Mouse (Mus musculus) liver, adult 2 months (tissue): ENCODE results near the gene Tcf7l1.

Experiments
- CTCF ChIP-seq: fragments of 200-500 bp; IDR thresholded peaks from 2 replicates; pipeline ENCODE4 v1.5.1; 2011; ENCODE audit warnings: low read depth, low read length, control low read depth
- POLR2A ChIP-seq: fragments of 200-500 bp; IDR thresholded peaks from 2 replicates; pipeline ENCODE4 v1.6.1; 2011; ENCODE audit warnings: low read length, control low read depth; ENCODE audit not compliant: insufficient read depth; ENCODE audit errors: extremely low read depth

GRCm38 (mm10) chr6:72598791-72599557 lies 190.1 kb downstream of the Tcf7l1 start:
- TF ChIP-seq CTCF (no peak), POLR2A (no peak)
